In the genomic region with DNA sequence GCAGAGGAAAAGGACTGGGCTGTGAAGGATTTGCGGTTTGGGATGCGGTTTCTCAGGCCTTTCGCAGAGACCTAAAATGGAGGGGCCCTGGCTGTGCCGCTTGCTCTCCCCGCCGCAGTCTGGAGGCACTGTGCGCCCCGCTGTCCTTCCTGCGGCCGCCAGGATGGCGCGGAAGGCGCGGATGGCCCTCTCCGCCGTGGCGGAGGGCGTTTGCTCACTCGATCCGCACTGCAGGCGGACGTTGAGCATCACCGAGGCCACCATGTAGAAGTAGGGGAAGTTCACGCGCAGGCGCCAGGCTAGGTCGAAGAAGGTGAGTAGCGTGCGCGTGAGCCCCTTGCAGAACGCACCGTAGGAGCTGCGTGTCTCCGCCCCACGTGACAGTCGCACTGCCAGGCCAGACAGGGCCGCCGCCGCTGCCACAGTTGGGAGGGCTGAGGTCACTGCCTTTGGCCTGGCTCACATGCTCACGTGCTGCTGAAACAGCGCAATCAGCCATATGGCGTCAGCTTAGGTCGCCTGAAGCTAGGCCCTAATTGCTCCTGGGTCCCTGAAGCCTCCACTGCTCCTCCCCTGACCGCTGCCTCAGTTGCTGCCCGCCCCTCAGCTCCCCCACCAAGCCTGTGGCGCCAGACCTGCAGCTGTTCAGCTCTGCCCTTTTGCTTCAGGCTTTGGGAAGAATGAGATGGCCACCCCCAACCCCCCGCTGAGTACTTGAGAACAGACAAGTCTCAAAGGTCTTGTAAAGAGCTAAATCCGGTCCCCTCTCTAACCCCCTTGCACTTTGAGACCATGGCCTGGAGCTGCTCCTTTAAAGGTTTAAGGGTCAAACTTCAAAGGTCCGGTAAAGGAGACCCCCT, we compare ENCODE assay signal across 7 mouse cellular contexts. TPM values are rescaled to one million over a fixed set of nuclear protein-coding genes. Genes with fewer than 3 reads are reported as not detected.
A peak's percentile ranks its signal among the peaks of the same experiment; 100 is the strongest.
DNase-seq lines count a peak whose midpoint lies in the region; ATAC-seq lines count a peak whose summit lies in the region.

No protein-coding gene starts in this region.

- peak overlapping the region; percentile 50 for H3K4me2 ChIP-seq in embryonic facial prominence, embryonic 12.5 days (replicated peaks)
- H3K4me2 ChIP-seq in heart, embryonic 11.5 days: peak overlapping the region; percentile 59
- peak overlapping the region; percentile 49 for H3K4me2 ChIP-seq in limb, embryonic 12.5 days
- peak overlapping the region; percentile 55 for H3K4me2 ChIP-seq in midbrain, embryonic 14.5 days (ENCODE audit: low read length)

- WGBS in embryonic facial prominence, embryonic 12.5 days: 24% methylated on average over 49 of the region's 49 CpGs
- 18% methylated on average over 49 of the region's 49 CpGs for whole genome bisulfite sequencing in heart, embryonic 11.5 days (ENCODE audit: insufficient replicate concordance)
- WGBS in limb, embryonic 12.5 days: 15% methylated on average over 46 of the region's 49 CpGs
- 23% methylated on average over 49 of the region's 49 CpGs for WGBS in midbrain, embryonic 14.5 days

- no peak overlapping the region for H3K27ac ChIP-seq in brown adipose tissue, adult 24 weeks (replicated peaks; ENCODE audit: low read depth, low read length)
- no peak overlapping the region for H3K27ac ChIP-seq in embryonic facial prominence, embryonic 12.5 days
- no peak overlapping the region for H3K27ac ChIP-seq in heart, embryonic 11.5 days (ENCODE audit: low read depth, low read length)
- H3K27ac ChIP-seq in limb, embryonic 12.5 days: peak overlapping the region; percentile 50; the same call in 1 of the 2 replicates
- no peak overlapping the region for H3K27ac ChIP-seq in midbrain, embryonic 14.5 days (replicated peaks; ENCODE audit: low read depth, low read length)

- H3K9me3 ChIP-seq in embryonic facial prominence, embryonic 12.5 days: no peaks in the 10 kb centered on the region
- H3K9me3 ChIP-seq in heart, embryonic 11.5 days (replicated peaks; ENCODE audit: control insufficient read depth, low read length): no peaks in the 10 kb centered on the region
- no peaks in the 10 kb centered on the region for H3K9me3 ChIP-seq in limb, embryonic 12.5 days
- no peaks in the 10 kb centered on the region for H3K9me3 ChIP-seq in midbrain, embryonic 14.5 days (ENCODE audit: control insufficient read depth, low read length)

- no peak overlapping the region for H3K9ac ChIP-seq in embryonic facial prominence, embryonic 12.5 days
- peak overlapping the region; percentile 59 for H3K9ac ChIP-seq in heart, embryonic 11.5 days (ENCODE audit: low read depth, low read length)
- peak overlapping the region; percentile 53; the same call in 1 of the 2 replicates for H3K9ac ChIP-seq in limb, embryonic 12.5 days (replicated peaks)
- H3K9ac ChIP-seq in midbrain, embryonic 14.5 days (replicated peaks; ENCODE audit: low read length): peak overlapping the region; percentile 53

- peak; percentile 76 for ATAC-seq in embryonic facial prominence, embryonic 12.5 days (ENCODE audit: insufficient number of reproducible peaks, insufficient read depth, low FRiP score, low TSS enrichment)
- ATAC-seq in heart, embryonic 11.5 days (replicated peaks; ENCODE audit: insufficient number of reproducible peaks, low FRiP score, low TSS enrichment): peak; percentile 52; the same call in 1 of the 2 replicates
- peak; percentile 64 for ATAC-seq in limb, embryonic 12.5 days (ENCODE audit: insufficient number of reproducible peaks, insufficient read depth, low FRiP score, low TSS enrichment, low read depth)
- ATAC-seq in midbrain, embryonic 14.5 days (ENCODE audit: low FRiP score, low TSS enrichment): peak; percentile 81

- H3K36me3 ChIP-seq in embryonic facial prominence, embryonic 12.5 days: no peaks in the 10 kb centered on the region
- no peaks in the 10 kb centered on the region for H3K36me3 ChIP-seq in heart, embryonic 11.5 days (ENCODE audit: control insufficient read depth, insufficient read depth, low read length)
- no peaks in the 10 kb centered on the region for H3K36me3 ChIP-seq in limb, embryonic 12.5 days
- no peaks in the 10 kb centered on the region for H3K36me3 ChIP-seq in midbrain, embryonic 14.5 days (ENCODE audit: control insufficient read depth, insufficient read depth, low read length)

- DNase-seq in kidney, adult 9 months: peak; percentile 80
- DNase-seq in midbrain, embryonic 14.5 days: peak; percentile 68
- DNase-seq in yolk sac, embryonic 10.5 days (ENCODE audit: low spot score): peak; percentile 83

- H3K27me3 ChIP-seq in embryonic facial prominence, embryonic 12.5 days: no peaks in the 10 kb centered on the region
- no peaks in the 10 kb centered on the region for H3K27me3 ChIP-seq in heart, embryonic 11.5 days (ENCODE audit: control insufficient read depth, insufficient read depth, low read length)
- H3K27me3 ChIP-seq in limb, embryonic 12.5 days: no peaks in the 10 kb centered on the region
- no peaks in the 10 kb centered on the region for H3K27me3 ChIP-seq in midbrain, embryonic 14.5 days (ENCODE audit: control insufficient read depth, insufficient read depth, low read length)

- H3K4me3 ChIP-seq in brown adipose tissue, adult 24 weeks (ENCODE audit: insufficient read depth, low read depth, low read length): peak overlapping the region; percentile 46
- H3K4me3 ChIP-seq in embryonic facial prominence, embryonic 12.5 days: peak overlapping the region; percentile 27
- peak overlapping the region; percentile 21 for H3K4me3 ChIP-seq in heart, embryonic 11.5 days (ENCODE audit: low read depth, low read length)
- peak overlapping the region; percentile 33 for H3K4me3 ChIP-seq in limb, embryonic 12.5 days (replicated peaks)
- H3K4me3 ChIP-seq in midbrain, embryonic 14.5 days (replicated peaks; ENCODE audit: low read depth, low read length): peak overlapping the region; percentile 31

- no peaks in the 10 kb centered on the region for H3K4me1 ChIP-seq in brown adipose tissue, adult 24 weeks (ENCODE audit: control insufficient read depth, insufficient read depth, insufficient read length, low read length)
- H3K4me1 ChIP-seq in embryonic facial prominence, embryonic 12.5 days: no peaks in the 10 kb centered on the region
- H3K4me1 ChIP-seq in heart, embryonic 11.5 days (ENCODE audit: control insufficient read depth, insufficient read depth, low read length): no peaks in the 10 kb centered on the region
- no peaks in the 10 kb centered on the region for H3K4me1 ChIP-seq in limb, embryonic 12.5 days (replicated peaks)
- H3K4me1 ChIP-seq in midbrain, embryonic 14.5 days (ENCODE audit: control insufficient read depth, insufficient read depth, low read length): no peaks in the 10 kb centered on the region

RNA-seq across cellular contexts. Expression of a gene that starts 8.1 kb away (rescaled TPM):
- polyA plus RNA-seq in brown adipose tissue, adult 24 weeks (2012; ENCODE audit: insufficient read depth, insufficient read length, missing spikeins): not detected in 2 replicates
- polyA plus RNA-seq in embryonic facial prominence, embryonic 12.5 days (2016; fragmentation: Nextera tagmentation; extraction: Ambion mirVana): 0.45 and 0.62 TPM in 2 replicates
- 0.31 and 0.72 TPM in 2 replicates for polyA plus RNA-seq in heart, embryonic 11.5 days (2014; fragmentation: Nextera tagmentation; extraction: Ambion mirVana)
- polyA plus RNA-seq in limb, embryonic 12.5 days (2016; fragmentation: Nextera tagmentation; extraction: Ambion mirVana): 0.35 and 0.56 TPM in 2 replicates
- 0.15 and 0.34 TPM in 2 replicates for polyA plus RNA-seq in midbrain, embryonic 14.5 days (2014; fragmentation: Nextera tagmentation; extraction: Ambion mirVana)

RNA-seq across cellular contexts. Expression of a gene that starts 41.1 kb away (rescaled TPM):
- not detected in 2 replicates for polyA plus RNA-seq in brown adipose tissue, adult 24 weeks (2012; ENCODE audit: insufficient read depth, insufficient read length, missing spikeins)
- polyA plus RNA-seq in embryonic facial prominence, embryonic 12.5 days (2016; fragmentation: Nextera tagmentation; extraction: Ambion mirVana): not detected in 2 replicates
- not detected in 2 replicates for polyA plus RNA-seq in heart, embryonic 11.5 days (2014; fragmentation: Nextera tagmentation; extraction: Ambion mirVana)
- not detected in 2 replicates for polyA plus RNA-seq in limb, embryonic 12.5 days (2016; fragmentation: Nextera tagmentation; extraction: Ambion mirVana)
- not detected in 2 replicates for polyA plus RNA-seq in midbrain, embryonic 14.5 days (2014; fragmentation: Nextera tagmentation; extraction: Ambion mirVana)

RNA-seq across cellular contexts. Expression of a gene that starts 46.3 kb away (rescaled TPM):
- 15.3 and 19.4 TPM in 2 replicates for polyA plus RNA-seq in brown adipose tissue, adult 24 weeks (2012; ENCODE audit: insufficient read depth, insufficient read length, missing spikeins)
- 63.4 and 66.2 TPM in 2 replicates for polyA plus RNA-seq in embryonic facial prominence, embryonic 12.5 days (2016; fragmentation: Nextera tagmentation; extraction: Ambion mirVana)
- 80.5 and 83.0 TPM in 2 replicates for polyA plus RNA-seq in heart, embryonic 11.5 days (2014; fragmentation: Nextera tagmentation; extraction: Ambion mirVana)
- polyA plus RNA-seq in limb, embryonic 12.5 days (2016; fragmentation: Nextera tagmentation; extraction: Ambion mirVana): 48.0 and 48.2 TPM in 2 replicates
- polyA plus RNA-seq in midbrain, embryonic 14.5 days (2014; fragmentation: Nextera tagmentation; extraction: Ambion mirVana): 173 and 230 TPM in 2 replicates

RNA-seq across cellular contexts. Expression of a gene that starts 59.6 kb away (rescaled TPM):
- polyA plus RNA-seq in brown adipose tissue, adult 24 weeks (2012; ENCODE audit: insufficient read depth, insufficient read length, missing spikeins): not detected in 2 replicates
- polyA plus RNA-seq in embryonic facial prominence, embryonic 12.5 days (2016; fragmentation: Nextera tagmentation; extraction: Ambion mirVana): not detected in 2 replicates
- polyA plus RNA-seq in heart, embryonic 11.5 days (2014; fragmentation: Nextera tagmentation; extraction: Ambion mirVana): not detected in 2 replicates
- polyA plus RNA-seq in limb, embryonic 12.5 days (2016; fragmentation: Nextera tagmentation; extraction: Ambion mirVana): not detected in 2 replicates
- polyA plus RNA-seq in midbrain, embryonic 14.5 days (2014; fragmentation: Nextera tagmentation; extraction: Ambion mirVana): not detected in 2 replicates
